In genomic region chr3:57739830-57740229, GRCm38 (mm10) we compare ENCODE assay signal across 29 mouse cellular contexts. TPM values are rescaled to one million over a fixed set of nuclear protein-coding genes. Genes with fewer than 3 reads are reported as not detected.
DNase-seq lines count a peak whose midpoint lies in the region; ATAC-seq and TF ChIP-seq lines count a peak whose summit lies in the region.
"Had no signal": no experiment of that assay in that cellular context is flagged by ENCODE, and none has a peak within 500 bp of the region (broad histone marks: within the 10 kb centered on the region; RNA-seq: fewer than 3 reads in every experiment).

No protein-coding gene starts in this region.

- no peak for TF ChIP-seq EP300 in lung, postnatal 0 days (IDR thresholded peaks at IDR 0.05)

- peak; percentile 4 for DNase-seq in lung, postnatal 0 days (ENCODE audit: low spot score)
- no peak for DNase-seq in lung, postnatal 10 days
- DNase-seq in spleen, postnatal 36 days (ENCODE audit: low spot score in 2 of 2) = no peak
- DNase-seq: adrenal gland, postnatal 10 days; cerebellum, adult 11-12 months; cerebellum, adult 8-10 months; cerebellum, postnatal 10 days; cerebellum, postnatal 36 days; gastrocnemius, postnatal 25 days; heart, adult 2 months had no signal

- no peak for TF ChIP-seq POLR2A in bone marrow macrophage, adult 2 months (IDR thresholded peaks at IDR 0.05; ENCODE audit: borderline replicate concordance, low read depth, low read length)

- no peak overlapping the region for H3K27ac ChIP-seq in lung, postnatal 0 days (ENCODE audit: low read length)
- H3K27ac ChIP-seq in bone marrow macrophage, adult 2 months (ENCODE audit: insufficient read depth, low read depth, low read length) = peak overlapping the region; percentile 15; the same call in 1 of the 2 replicates
- H3K27ac ChIP-seq in macrophage = peak overlapping the region; percentile 5; the same call in 1 of the 2 replicates
- H3K27ac ChIP-seq in forebrain, embryonic 12.5 days = no peak overlapping the region
- H3K27ac ChIP-seq: forebrain, embryonic 15.5 days; heart, adult 2 months; heart, embryonic 10.5 days; heart, embryonic 13.5 days; hindbrain, embryonic 12.5 days; hindbrain, embryonic 15.5 days had no signal

- H3K79me2 ChIP-seq in macrophage (ENCODE audit: inconsistent target) = peaks cover 83% of the 10 kb centered on the region

- H3K9ac ChIP-seq in lung, postnatal 0 days (replicated peaks; ENCODE audit: low read depth) = no peak overlapping the region
- H3K9ac ChIP-seq in forebrain, embryonic 12.5 days = no peak overlapping the region
- H3K9ac ChIP-seq: forebrain, embryonic 15.5 days; heart, embryonic 13.5 days; hindbrain, embryonic 12.5 days; hindbrain, embryonic 15.5 days had no signal

- no peak overlapping the region for H3K4me3 ChIP-seq in lung, postnatal 0 days (ENCODE audit: low read depth, low read length)
- H3K4me3 ChIP-seq in bone marrow macrophage, adult 2 months (ENCODE audit: insufficient read depth, low read length) = no peak overlapping the region
- H3K4me3 ChIP-seq in macrophage (ENCODE audit: inconsistent target) = no peak overlapping the region
- H3K4me3 ChIP-seq in forebrain, embryonic 12.5 days (replicated peaks) = no peak overlapping the region
- H3K4me3 ChIP-seq: forebrain, embryonic 15.5 days; heart, adult 2 months; heart, embryonic 10.5 days; heart, embryonic 13.5 days; hindbrain, embryonic 12.5 days; hindbrain, embryonic 15.5 days had no signal

- H3K4me2 ChIP-seq in lung, postnatal 0 days (replicated peaks; ENCODE audit: low read depth, low read length) = no peak overlapping the region
- no peak overlapping the region for H3K4me2 ChIP-seq in forebrain, embryonic 12.5 days
- H3K4me2 ChIP-seq: forebrain, embryonic 15.5 days; heart, embryonic 13.5 days; hindbrain, embryonic 12.5 days; hindbrain, embryonic 15.5 days had no signal

- no peaks in the 10 kb centered on the region for H3K36me3 ChIP-seq in lung, postnatal 0 days (ENCODE audit: insufficient read depth, low read length)
- no peaks in the 10 kb centered on the region for H3K36me3 ChIP-seq in macrophage (ENCODE audit: inconsistent target)
- no peaks in the 10 kb centered on the region for H3K36me3 ChIP-seq in forebrain, embryonic 12.5 days (replicated peaks)
- H3K36me3 ChIP-seq: forebrain, embryonic 15.5 days; heart, embryonic 10.5 days; heart, embryonic 13.5 days; hindbrain, embryonic 12.5 days; hindbrain, embryonic 15.5 days had no signal

- 65% methylated on average over 1 of the region's 1 CpGs for WGBS in lung, postnatal 0 days
- 14% methylated on average over 1 of the region's 1 CpGs for WGBS in macrophage (ENCODE audit: missing documents)
- 95% methylated on average over 1 of the region's 1 CpGs for WGBS in forebrain, embryonic 12.5 days

- H3K4me1 ChIP-seq in lung, postnatal 0 days (ENCODE audit: insufficient read depth, low read depth, low read length) = peaks cover 3% of the 10 kb centered on the region; the same call in 1 of the 2 replicates
- peaks cover 16% of the 10 kb centered on the region for H3K4me1 ChIP-seq in bone marrow macrophage, adult 2 months (ENCODE audit: control insufficient read depth, insufficient read depth, low read length)
- H3K4me1 ChIP-seq in forebrain, embryonic 12.5 days = peaks cover 19% of the 10 kb centered on the region

- ATAC-seq in lung, postnatal 0 days = no peak
- no peak for ATAC-seq in forebrain, embryonic 12.5 days (ENCODE audit: low FRiP score)
- ATAC-seq in erythroblast, adult 5-6 weeks (replicated peaks; ENCODE audit: low FRiP score, poor library complexity, severe bottlenecking) = no peak
- ATAC-seq: CD4-positive, CD25-positive, alpha-beta regulatory T cell, adult 4 months; forebrain, embryonic 15.5 days; Patski had no signal

- H3K9me3 ChIP-seq in lung, postnatal 0 days (ENCODE audit: low read length) = no peaks in the 10 kb centered on the region
- no peaks in the 10 kb centered on the region for H3K9me3 ChIP-seq in forebrain, embryonic 12.5 days
- H3K9me3 ChIP-seq: forebrain, embryonic 15.5 days; heart, embryonic 10.5 days; heart, embryonic 13.5 days; hindbrain, embryonic 12.5 days; hindbrain, embryonic 15.5 days had no signal

- no peak for TF ChIP-seq CTCF in lung, postnatal 0 days (IDR thresholded peaks at IDR 0.05)
- TF ChIP-seq CTCF in bone marrow macrophage, adult 2 months (IDR thresholded peaks at IDR 0.05; ENCODE audit: low read depth, low read length) = no peak

- no peaks in the 10 kb centered on the region for H3K27me3 ChIP-seq in lung, postnatal 0 days (replicated peaks; ENCODE audit: insufficient read depth, low read length)
- H3K27me3 ChIP-seq in forebrain, embryonic 12.5 days = no peaks in the 10 kb centered on the region
- H3K27me3 ChIP-seq: forebrain, embryonic 15.5 days; heart, embryonic 13.5 days; hindbrain, embryonic 12.5 days; hindbrain, embryonic 15.5 days; Patski had no signal

RNA-seq across cellular contexts. Expression of gene Rnf13, which starts 4.0 kb away (rescaled TPM):
- 155 and 197 TPM in 2 replicates for polyA plus RNA-seq in lung, postnatal 0 days (2015; fragmentation: Nextera tagmentation; extraction: Ambion mirVana)
- polyA plus RNA-seq in bone marrow macrophage, adult 2 months (2012; ENCODE audit: insufficient read depth, insufficient read length, missing spikeins) = 281 and 313 TPM in 2 replicates
- 100 to 1,000 TPM in 13 of 26 experiments, 10 to 100 TPM in 13; 48.6 to 200 (median 101) TPM for total RNA-seq in macrophage (2018; cell fraction: chromatin; rRNA removed)
- 100 to 1,000 TPM in 23 of 26 experiments, 10 to 100 TPM in 3; 97.7 to 194 (median 138) TPM for total RNA-seq in macrophage (2018; cell fraction: cytosol; rRNA removed)
- 100 to 1,000 TPM in 17 of 26 experiments, 10 to 100 TPM in 9; 81.0 to 246 (median 119) TPM for total RNA-seq in macrophage (2018; cell fraction: nucleus; rRNA removed)
- 141 to 225 TPM (median 198 TPM) in 3 replicates for polyA plus RNA-seq in macrophage (2018)
- polyA plus RNA-seq in forebrain, embryonic 12.5 days (2016; fragmentation: Nextera tagmentation; extraction: Ambion mirVana) = 61.0 and 65.0 TPM in 2 replicates
- total RNA-seq in erythroblast, adult 5-6 weeks (2015; ENCODE audit: low replicate concordance) = 19.0 and 36.7 TPM in 2 replicates
- total RNA-seq in erythroblast, adult 5-6 weeks (2017; ENCODE audit: low replicate concordance) = 13.1 and 18.7 TPM in 2 replicates

RNA-seq across cellular contexts. Expression of gene Ankub1, which starts 47.2 kb away (rescaled TPM):
- polyA plus RNA-seq in lung, postnatal 0 days (2015; fragmentation: Nextera tagmentation; extraction: Ambion mirVana) = 0.25 and 0.32 TPM in 2 replicates
- polyA plus RNA-seq in bone marrow macrophage, adult 2 months (2012; ENCODE audit: insufficient read depth, insufficient read length, missing spikeins) = 0.39 TPM in 1 of 2 replicates, not detected in the other
- not detected for total RNA-seq in macrophage (2018; cell fraction: chromatin; rRNA removed)
- total RNA-seq in macrophage (2018; cell fraction: cytosol; rRNA removed) = not detected
- not detected for total RNA-seq in macrophage (2018; cell fraction: nucleus; rRNA removed)
- polyA plus RNA-seq in macrophage (2018) = not detected in 3 replicates
- 0.09 TPM in 1 of 2 replicates, not detected in the other for polyA plus RNA-seq in forebrain, embryonic 12.5 days (2016; fragmentation: Nextera tagmentation; extraction: Ambion mirVana)
- total RNA-seq in erythroblast, adult 5-6 weeks (2015; ENCODE audit: low replicate concordance) = not detected in 2 replicates
- total RNA-seq in erythroblast, adult 5-6 weeks (2017; ENCODE audit: low replicate concordance) = 0.51 TPM in 1 of 2 replicates, not detected in the other
- total RNA-seq: adrenal gland, adult 18-20 months; adrenal gland, postnatal 10 days; gastrocnemius, adult 8-10 months; gastrocnemius, postnatal 25 days; heart, adult 2 months; heart, postnatal 25 days; hematopoietic stem cell, adult 5-6 weeks had no signal
- polyA plus RNA-seq: C2C12; CD4-positive, CD25-positive, alpha-beta regulatory T cell, adult 4 months; forebrain, embryonic 11.5 days; forebrain, embryonic 15.5 days; gonadal fat pad, adult 2 months; heart, embryonic 10.5 days; heart, embryonic 13.5 days; intestine, embryonic 14.5 days; Patski had no signal

Comparison
In these comparisons a context has a peak if more than half of its experiments do, and no peak if none do; other contexts are left out.
1. H3K27ac ChIP-seq: peak in bone marrow macrophage, adult 2 months (single experiment) and macrophage (single experiment); none in lung, postnatal 0 days (single experiment) and forebrain, embryonic 12.5 days (single experiment).